Mouse (Mus musculus) liver (tissue): ENCODE results near the gene Kirrel3.

Source experiments
- DNase-seq: peaks from one replicate; pipeline ENCODE4 v3.0.0-alpha.2; 2020; ENCODE audit warnings: mixed read lengths

Kirrel3 gene

DNA sequence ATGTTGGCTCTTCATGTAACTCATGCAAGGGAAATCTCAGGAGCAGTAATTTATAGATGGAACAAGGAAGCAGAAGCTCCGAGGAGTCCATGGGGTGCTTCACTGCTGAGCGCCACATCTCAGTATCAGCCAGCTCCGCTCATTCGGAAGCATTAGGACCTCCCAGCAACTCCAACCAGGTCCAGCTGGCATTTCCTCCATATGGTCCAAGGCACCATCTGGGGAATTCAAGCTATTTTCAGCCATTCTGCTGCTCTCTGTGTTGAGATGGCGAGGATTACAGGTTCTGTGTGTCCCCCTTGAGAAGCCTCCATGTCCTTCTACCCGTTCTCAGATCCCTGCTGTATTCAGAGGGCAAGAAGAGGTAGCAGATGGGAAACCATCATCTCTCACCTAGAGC lies 419.5 kb downstream of the Kirrel3 start:
- DNase-seq, result no peak

DNA sequence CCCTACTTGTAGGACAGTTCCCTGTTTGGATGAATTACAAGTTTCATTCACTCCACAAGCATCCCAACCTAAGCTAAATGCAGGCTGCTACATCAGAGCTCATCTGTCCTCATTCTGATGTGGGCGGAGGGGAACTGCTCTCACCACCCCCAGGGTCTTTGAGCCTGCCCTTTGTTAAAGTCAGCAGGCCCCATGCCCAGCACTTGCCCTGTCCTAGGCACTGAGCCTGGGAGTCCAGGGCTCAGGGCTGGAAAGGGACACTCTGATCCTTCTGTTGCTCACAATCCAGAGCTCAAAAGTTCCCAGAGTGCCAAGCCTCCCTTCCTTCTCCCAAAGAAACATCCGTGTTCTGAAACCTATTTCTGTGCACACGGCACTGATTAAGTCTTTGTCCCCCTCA lies 422.3 kb downstream of the Kirrel3 start:
- no peak for DNase-seq

DNA sequence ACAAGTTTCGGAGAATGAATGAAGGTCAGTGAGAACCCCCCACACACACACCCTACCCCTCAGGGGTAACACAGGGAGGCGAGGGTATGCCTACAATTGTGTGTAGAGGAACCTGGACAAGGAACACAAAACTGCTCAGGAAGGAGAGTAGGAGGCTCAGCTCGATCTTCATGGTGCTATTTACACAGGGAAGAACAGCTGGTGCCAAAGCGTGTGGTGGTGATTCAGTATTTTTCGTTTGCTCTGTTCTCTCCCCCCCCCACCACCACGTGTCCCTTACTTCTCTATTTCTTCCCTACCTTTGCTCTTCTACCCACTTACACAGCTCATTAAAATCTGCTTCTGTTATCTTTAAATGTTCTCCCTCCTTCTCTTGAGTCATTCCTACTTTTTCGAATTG lies 426.1 kb downstream of the Kirrel3 start:
- DNase-seq, result no peak

DNA sequence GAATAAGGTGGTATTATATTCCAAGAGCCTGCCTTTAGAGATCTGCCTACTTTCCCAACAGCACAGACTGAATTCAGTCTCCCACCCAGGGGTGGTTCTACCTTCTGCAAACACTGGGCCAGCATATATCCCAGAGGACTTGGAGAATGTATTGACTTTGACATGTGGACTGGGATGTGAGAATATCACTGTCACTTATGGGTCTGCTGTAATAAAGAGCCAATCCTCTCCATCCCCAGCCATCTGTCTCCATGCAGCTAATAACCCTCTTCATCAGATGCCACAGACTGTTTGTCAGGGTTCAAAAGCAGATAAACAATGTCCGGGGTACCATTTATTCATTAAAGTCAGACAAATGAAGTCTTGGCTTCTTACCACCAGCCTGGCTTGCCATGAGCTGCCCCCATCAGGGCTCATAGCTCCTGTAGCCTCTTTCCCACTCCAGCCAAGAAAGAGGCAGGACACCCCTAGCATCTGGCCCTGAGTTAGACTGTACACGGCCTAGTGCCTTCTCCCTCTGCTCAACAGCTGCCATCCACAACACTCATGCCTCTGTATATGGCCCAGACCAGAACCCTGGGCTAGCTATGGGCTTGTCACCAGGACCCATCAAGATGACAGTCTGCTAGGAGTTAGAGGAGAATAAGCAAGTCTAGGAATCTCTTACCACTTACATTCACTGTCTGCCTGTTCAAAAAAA lies 426.7 kb downstream of the Kirrel3 start:
- no peak for DNase-seq

DNA sequence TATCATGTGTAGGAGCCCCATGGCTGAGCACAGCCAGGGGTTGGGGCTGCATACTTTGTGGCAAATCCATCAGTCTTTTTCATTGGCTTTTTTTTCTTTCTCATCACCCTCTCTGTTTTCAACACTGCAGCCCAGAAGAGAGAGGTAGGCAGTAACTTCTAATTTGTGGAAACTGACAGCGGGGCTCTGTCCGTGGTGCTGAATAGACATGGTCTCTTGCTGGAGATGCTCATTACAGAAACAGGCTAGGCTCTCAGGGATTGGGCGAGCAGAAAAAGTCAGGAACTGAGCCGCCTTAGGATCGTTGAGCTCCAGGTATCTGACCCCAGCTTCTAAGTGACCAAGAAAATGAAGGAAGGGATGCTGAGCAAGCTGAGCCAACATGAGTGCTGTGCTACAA lies 427.3 kb downstream of the Kirrel3 start:
- DNase-seq, result peak; percentile 63

DNA sequence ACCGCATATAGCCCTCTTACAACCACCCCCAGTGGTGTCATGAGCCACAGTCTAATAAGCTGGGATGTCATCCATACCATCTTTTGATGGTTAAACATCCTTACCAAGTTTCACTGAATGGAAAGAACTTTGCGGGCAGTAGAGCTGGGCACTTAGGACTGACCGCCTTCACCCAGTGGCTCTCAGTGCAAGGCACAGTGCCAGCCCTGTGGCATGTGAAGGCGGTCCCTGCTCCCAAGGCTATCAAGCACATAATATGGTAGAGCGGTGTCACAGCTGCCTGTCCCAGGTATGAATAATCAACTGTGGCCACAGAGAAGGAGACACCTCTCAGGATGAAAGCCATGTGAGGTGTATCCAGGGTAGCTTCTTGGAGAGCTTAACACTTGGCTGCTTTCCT lies 433.3 kb downstream of the Kirrel3 start:
- DNase-seq, result no peak

DNA sequence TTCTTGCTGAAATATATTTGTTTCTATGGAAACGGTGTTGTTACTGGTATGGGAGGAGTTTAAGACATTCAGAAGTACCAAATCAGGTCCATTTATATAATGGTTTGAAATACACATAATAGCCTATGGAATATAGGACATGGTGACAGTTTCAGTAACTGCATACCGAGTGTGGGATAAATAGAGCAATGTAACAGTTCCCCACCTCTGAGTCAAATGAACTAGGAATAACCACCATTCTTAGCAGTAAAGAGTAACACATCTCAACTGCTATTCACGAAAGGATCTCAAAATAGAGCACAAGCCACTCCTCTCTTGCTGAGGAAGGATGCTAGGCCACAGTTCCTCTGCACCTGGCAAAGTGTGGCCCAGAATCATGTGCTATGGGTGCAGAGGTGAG lies 434.4 kb downstream of the Kirrel3 start:
- DNase-seq, result no peak

DNA sequence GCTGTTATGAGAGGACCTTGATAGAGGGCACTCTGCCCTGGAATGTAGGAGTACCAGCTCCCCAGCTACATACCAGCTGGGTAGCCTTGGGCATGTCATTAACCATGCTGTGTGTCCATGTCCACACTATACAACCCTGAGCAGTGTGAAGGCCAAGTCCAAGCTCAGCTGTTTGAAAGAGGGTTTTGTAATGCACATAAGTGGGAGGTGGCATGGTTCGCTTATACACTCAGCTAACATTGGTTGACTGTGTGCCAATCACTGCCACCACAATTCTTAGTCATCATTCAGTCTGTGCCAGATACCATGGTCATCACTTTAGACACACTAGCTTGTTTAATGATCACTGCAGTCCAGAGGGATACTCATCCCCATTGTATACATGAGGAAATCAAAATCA lies 436.2 kb downstream of the Kirrel3 start:
- no peak for DNase-seq

DNA sequence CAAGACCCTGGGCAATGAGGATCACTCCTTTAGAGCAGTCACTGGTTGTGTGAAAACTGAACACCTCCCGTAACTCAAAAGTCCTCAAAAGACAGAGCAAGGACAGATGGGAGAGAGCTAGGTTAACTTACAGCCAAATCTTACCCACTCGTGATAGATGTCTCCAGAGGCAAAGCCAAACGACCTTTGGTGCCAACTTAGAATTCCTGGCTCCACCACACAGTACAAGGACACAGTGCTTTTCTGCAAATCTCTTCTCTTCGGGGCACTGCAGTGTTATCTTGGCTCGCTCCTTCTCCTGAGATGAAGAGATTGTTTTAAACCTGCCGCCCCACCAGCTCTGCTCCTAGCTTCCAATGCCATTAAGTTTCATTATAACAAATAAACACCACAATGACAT lies 437.0 kb downstream of the Kirrel3 start:
- DNase-seq, result no peak

DNA sequence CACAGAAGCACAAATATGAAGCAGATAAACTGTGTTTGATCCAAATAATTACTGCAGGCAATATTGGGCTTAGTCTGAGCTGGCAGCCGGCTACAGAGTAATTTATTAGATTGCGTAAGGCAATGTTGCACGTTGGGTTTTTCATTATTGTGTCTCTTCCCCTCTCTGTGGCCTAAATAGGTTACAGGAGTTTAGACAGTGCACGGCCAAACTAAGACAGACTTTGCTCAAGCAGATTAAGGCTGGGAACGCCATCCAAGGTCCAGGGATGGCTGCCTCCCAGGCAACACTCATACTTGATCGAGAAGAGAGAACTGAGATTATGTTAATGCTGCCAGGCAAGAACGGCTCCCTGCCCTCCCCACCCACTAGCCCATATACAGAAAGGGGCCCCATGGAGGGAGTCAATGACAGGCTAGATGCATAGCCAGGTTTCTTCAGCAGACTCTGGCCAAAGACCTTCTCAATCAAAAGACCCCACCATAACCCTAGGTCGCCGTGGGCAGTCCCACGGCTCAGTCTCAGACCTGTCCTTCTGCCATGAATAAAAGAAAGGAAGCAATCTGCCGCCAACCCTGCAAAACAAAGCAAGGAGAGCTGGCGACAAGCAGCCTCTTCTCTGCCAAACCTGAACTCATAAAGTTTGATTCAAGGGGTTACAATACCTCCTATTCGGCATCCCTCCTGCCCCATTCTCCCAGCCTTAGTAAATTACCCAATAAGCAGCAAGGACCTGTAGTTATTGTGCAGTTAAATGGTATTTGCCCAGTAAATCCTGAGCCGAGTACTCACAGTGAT lies 437.6 kb downstream of the Kirrel3 start:
- no peak for DNase-seq

DNA sequence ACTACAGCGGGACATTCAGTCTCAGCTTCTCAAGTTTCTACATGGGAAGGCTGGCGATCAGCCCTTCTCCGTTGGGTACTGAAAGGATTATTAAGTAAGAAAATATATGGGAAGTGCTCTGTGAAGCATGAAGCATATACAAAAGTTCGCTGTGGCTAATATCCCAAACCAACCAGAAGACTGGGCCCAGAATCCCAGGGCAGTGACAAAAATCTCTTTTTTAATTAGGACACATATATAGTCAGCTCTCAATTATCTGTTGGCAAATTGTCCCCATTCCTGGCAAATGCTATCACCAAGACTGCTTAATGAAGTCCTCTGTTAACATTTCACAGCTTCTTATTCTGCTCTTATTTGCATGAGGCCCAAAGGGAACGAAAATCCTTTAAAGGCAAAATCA lies 439.9 kb downstream of the Kirrel3 start:
- no peak for DNase-seq

DNA sequence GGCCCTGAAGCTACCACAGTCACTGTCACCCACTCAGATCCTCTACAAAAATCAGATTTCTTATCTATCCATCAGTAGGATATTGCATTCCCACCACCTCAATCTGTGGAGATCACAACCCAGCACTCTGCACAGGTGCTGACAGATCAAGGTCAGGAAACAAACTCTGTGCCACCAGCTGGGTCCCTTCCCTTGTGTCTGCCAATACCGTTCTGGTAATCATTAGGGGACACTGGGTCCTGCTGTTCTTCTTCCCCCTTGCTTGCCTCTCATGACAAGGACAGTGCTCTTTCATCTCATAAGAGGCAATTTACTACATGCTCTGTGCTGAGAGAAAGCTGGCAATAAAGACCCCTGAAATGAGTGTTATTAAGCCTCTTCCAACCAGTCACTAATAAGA lies 444.7 kb downstream of the Kirrel3 start:
- no peak for DNase-seq

DNA sequence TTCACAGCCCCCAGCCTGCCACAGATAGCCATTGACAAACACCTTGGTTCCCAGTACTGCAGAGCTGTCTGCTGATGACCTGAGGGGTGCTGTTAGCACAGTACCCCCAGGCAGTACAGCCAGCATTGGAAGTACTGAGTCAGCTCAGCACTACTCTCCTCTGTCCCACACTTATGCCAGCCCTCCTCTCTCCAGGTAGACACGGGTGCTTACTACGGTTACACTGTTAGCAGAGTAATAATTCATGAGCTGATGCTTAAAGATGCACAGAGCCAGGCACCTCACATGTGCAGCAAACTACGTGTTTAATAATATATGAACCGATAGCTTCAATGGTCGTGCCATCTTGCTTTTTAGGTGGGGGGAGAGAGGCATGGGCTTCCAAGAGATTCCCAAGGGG lies 452.4 kb downstream of the Kirrel3 start:
- DNase-seq, result no peak

DNA sequence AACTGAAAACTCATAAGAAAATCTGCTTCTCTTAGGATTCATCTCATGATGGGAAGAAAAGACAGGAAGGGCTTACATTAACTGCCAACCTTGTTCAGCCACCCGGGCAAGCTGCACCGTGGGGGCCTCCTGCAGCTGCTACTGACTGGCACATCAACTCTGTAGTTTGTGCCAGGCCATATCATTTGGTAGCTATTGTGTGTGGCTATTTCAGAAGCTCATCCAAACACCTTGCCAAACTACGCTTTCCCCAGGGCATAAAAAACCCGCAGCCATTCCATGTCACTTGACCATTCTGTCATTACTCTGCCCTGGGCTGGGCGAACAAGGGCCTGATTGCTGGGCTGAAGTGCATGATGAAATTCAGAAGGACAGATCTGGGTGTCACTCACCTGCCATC lies 453.9 kb downstream of the Kirrel3 start:
- DNase-seq, result no peak

DNA sequence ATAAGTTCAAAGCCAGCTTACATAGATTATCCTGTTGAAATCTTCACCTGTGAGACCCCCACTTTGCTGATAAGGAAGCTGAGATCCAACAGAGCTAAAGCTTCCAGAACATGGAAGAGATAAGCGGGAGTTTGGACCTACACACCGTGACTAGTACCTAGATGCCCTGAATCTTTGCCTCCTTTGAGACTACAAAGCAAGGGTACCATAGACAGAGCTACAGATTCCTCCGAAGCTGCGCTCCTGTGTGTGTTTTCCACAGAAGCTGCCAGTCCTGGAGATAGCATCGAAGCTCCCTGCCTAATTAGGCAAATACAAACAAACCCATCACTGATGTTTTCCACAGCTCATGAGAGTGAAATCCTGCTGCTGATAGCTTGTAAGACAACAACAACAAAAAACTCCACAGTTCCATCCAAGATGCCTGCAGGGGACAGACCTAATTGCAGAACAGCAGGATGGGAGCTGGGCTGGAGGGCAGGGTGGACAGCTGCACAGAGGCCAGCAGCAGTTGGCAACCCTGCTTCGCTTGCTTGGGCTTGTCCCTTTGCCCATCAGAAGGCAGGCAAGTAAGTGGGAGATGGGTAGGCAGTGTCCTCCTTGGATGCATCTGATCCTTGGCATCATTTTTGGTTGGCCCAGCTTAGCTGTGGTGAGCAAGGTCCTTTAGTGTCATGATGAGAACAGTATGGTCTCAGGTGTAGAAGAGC lies 456.6 kb downstream of the Kirrel3 start:
- DNase-seq, result no peak

DNA sequence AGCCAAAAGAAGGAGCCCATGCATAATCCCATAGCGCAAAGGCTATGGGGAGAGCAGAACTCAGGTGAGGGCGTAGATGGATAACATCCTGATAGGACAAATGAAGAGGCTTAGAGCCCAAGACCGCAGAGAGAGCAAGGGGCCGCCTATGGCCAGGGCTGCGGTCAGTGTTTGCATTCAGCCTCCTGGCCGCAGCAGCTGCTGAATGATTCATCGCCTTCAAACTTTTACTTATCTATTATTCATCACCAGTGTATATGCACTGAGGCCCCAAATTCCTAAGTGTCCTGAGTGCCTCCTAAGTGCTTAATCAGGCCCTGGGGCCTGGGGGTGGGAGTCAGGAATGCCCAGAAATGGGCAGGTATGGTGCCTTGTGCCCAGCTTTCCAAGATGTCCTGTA lies 457.3 kb downstream of the Kirrel3 start:
- DNase-seq, result no peak

DNA sequence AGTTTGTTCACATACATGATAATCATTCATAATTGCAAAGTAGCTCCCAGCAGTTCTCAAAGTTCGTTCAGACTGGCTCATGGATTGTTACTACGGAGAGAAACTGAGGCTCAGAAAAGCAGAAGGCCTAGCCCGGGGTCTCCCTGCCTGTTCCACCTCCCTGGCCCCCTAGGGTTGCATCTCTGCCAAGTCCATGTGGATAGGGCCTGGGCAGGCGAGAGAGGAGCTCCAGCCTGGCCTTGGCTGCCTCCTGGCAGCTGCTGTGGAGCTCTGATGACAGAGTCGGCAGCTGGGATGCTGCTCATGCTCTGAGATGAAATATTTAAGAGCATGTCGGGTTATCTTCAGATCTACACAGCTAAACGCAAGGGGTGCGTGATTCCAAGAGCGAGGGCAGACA lies 459.6 kb downstream of the Kirrel3 start:
- no peak for DNase-seq

DNA sequence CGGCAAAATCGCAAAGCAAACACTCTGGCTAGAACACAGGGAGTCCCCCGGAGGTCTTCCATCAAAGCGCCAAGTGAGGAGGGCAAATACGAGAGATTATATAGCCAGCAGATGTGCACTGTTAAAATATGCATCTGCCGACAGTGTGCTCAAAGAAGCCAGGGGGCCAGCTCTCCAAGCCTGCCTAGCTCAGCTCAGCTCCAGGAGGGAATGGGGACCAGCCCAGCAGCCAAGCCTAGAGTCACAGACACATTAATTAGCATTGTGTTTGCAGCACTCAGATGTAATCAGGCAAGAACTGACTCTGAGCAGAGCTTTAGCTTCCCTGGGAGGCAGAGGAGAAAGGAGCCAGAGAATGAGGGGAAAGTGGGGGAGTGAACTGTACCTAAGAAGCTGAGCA lies 461.6 kb downstream of the Kirrel3 start:
- DNase-seq, result no peak

DNA sequence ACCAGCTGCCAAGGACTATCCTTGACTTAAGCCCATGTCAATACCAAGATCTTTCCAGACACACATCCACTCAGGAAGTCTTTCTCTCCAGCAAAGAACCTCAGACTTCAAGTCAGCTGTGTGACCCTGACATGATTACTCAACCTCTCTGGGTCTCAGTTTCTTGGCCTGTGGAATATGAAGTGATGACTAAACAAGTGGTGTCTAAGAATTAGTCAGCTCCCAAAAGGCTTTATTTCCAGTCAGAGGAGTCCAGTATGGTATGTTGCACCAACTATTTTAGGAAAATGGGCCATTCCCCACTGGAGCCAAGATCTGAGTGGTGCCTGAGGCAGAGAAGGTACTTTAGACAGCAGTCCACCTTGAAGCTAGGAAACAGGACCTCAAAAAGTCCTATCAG lies 462.0 kb downstream of the Kirrel3 start:
- no peak for DNase-seq

DNA sequence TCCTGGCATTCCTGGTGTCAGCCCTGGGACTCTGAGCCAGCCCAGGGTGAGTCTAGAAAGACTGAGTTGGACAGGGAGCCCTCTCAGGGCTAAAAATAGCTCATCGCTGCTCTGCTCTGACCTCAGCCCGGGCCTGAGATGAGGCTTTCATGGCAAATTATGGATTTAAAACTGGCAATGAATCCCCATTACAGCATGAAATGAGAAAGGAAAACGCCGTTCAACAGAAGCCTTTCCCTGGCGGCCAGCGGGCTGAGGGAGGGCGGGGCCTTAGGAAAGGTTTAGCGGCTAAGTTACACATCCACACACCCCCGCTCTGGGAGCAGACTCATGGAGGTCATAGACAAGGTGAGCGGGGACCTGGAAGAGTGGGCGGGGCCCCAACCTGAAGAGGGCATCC lies 467.7 kb downstream of the Kirrel3 start:
- no peak for DNase-seq

DNA sequence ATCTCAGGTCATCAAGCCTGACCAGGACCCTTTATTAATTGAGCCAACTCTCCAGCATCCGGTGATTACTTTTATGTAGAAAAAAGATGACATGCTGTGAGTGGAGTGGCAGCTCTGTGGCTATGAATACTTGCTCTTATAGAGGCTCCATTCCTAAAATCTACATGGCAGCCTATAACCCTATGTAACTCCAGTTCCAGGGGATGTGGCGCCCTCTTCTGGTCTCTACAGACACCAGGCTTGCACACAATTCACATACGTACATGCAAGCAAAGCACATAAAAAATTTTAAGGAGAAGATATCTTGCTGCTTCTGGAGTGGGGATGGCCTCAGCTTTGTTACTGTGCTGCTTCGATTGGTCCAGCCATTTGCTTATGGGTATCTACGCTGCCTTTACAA lies 468.5 kb downstream of the Kirrel3 start:
- peak; percentile 30 for DNase-seq

DNA sequence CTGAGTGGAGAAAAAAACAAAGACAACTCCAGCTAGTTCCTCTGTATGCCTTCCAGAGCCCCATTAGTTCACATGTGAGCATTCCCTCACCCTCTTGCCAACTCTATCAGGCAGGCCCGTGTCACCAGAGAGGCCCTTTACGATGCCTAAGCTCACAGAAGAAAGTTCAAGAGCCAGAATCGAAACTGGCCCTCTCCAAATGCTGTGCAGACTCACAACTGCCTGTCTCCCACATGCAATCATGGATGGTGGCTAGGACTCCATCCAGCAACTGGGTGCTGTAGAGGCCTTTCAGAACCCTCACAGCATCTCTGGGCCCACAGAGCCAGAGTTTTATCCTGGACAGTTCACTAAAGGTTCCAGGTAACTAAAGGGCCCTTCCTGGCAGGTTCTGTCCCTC lies 470.8 kb downstream of the Kirrel3 start:
- no peak for DNase-seq

DNA sequence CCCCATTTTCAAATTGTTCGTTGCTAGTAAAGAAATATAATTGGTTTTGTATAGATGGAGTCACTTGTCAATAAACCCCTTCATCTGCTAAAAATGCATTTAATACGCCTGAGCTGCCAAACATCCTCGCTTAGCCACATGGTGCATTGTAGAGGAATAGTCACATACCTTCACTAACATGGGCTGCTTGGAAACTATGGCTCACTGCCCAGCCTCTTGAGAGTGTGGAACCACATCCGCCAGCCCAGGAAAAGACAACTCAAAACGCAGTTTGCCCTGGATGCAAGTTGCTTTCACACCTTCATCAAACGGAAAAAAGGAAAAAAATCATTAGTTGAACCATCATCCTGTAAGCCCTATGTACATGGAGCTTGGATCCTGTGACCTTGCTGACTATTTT lies 472.0 kb downstream of the Kirrel3 start:
- DNase-seq, result no peak

DNA sequence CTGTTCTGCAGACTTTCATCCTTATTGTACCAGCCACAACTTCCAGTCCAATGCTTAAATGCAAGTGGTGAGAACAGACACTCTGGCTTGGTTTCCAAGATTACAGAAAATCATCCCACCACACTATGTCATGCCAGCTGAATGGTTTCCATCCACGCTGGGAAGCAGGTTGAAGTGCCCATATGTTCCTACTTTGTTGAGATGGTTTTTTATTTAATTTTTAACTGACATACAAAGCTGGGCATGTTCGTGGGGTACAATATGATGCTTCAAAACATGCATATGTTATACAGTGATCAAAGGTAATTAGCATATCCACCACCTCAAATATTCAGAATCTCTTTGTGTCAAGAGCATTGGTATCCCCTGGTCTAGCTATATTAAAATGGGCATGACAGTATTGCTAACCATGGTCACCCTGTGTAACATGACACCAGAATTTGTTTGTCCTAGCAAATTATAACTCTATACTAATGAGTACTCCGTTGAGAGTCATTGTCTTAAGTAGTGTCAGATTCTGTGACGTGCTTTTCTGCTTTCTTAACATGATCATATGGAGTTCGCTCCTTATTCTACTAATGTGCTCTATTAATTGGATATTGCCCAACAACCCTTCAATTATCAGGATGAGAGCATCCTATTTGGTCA lies 472.6 kb downstream of the Kirrel3 start:
- no peak for DNase-seq
